Mouse (Mus musculus): ENCODE measurements around the gene Tmem62. TPM values are rescaled to one million over a fixed set of nuclear protein-coding genes. Genes with fewer than 3 reads are reported as not detected.

The Tmem62 gene
- total RNA-seq, 4 experiments from 2014 or later = 22.7 to 30.4 (median 25.3) TPM

Small RNA genes lying within 50 kb of the gene (microRNA-seq; reads per million reads assigned to microRNA genes)
- gene Gm44325 = 0 to 1.1 reads per million in 2 experiments

Other genes starting within 250 kb of the Tmem62 start
- 10 to 100 TPM; 23.6 to 33.2 (median 27.9) TPM for gene Cdan1, start 126.9 kb upstream of the Tmem62 start, total RNA-seq (2022)
- 100 to 1,000 TPM in 1 of 4 experiments, 10 to 100 TPM in 3; 80.3 to 100 (median 90.6) TPM for gene Ttbk2, start 126.4 kb upstream of the Tmem62 start, total RNA-seq (2022)
- 10 to 100 TPM; 40.6 to 46.5 (median 44.4) TPM for gene Ubr1, start 6.3 kb upstream of the Tmem62 start, total RNA-seq (2022)
- gene Ccndbp1, start 31.4 kb downstream of the Tmem62 start, total RNA-seq (2022) = 10 to 100 TPM; 56.9 to 60.5 (median 59.9) TPM
- not detected for gene Epb42, start 60.1 kb downstream of the Tmem62 start, total RNA-seq (2022)
- not detected for gene Tgm5, start 108.8 kb downstream of the Tmem62 start, total RNA-seq (2022)
- under 1 TPM in 2 of 4 experiments, not detected in 2; 0.30 to 0.35 TPM for gene Tgm7, start 132.8 kb downstream of the Tmem62 start, total RNA-seq (2022)
- gene Adal, start 163.4 kb downstream of the Tmem62 start, total RNA-seq (2022) = 10 to 100 TPM; 17.6 to 19.9 (median 18.6) TPM
- 1 to 10 TPM; 7.1 to 9.8 (median 7.4) TPM for gene Lcmt2, start 163.6 kb downstream of the Tmem62 start, total RNA-seq (2022)
- 10 to 100 TPM; 34.4 to 39.3 (median 34.7) TPM for gene Tubgcp4, start 193.6 kb downstream of the Tmem62 start, total RNA-seq (2022)
- 1 to 10 TPM; 4.9 to 6.5 (median 6.0) TPM for gene Zscan29, start 194.1 kb downstream of the Tmem62 start, total RNA-seq (2022)

All from left cerebral cortex, adult 8-10 months (tissue).